Mouse (Mus musculus) large intestine, adult 2 months (tissue): ENCODE data around the gene Gm4305. TPM values are rescaled to one million over a fixed set of nuclear protein-coding genes. Genes with fewer than 3 reads are reported as not detected.
"Not testable (repeated sequence)": the region's sequence is repeated elsewhere in the genome, so short reads cannot be mapped to it uniquely, and the experiment has no call there.

ENCODE experiments used
- DNase-seq: peaks from one replicate; pipeline ENCODE4 v3.0.0-alpha.2; 2012; ENCODE audit warnings: low read depth, low spot score
- WGBS: fragments of 180-500 bp; shearing (Covaris S2); methylation state at CpG from one replicate; pipeline ENCODE4 v1.1.7; 2018; 5-methylcytosine and 5-hydroxymethylcytosine counted together
- polyA plus RNA-seq: library from polyadenylated mRNA; depleted of rRNA; stranded (reverse); fragments of >200 nt; gene quantifications from 2 replicates; pipeline ENCODE4 v1.2.3, GENCODE M21; 2012; rRNA removed

Gene Gm4305
- not detected in 2 replicates for polyA plus RNA-seq

DNA sequence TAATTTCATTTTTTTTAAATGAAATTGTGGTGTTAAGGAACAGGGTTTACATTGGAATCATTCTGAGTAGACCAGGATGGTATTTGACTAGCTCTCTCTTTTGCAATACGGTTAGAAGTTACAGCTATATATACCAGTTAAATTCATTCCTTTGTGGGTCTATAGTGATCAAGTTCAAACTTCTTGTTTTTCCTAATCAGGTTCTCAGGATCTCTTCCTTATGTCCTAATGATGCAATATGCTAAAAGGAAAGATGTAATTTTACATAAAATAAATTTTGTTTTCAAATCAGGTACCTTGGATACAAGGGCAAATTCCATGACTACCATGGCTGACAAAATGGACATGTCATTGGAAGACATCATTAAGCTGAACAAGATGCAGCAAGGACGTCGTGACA, at the start of gene Gm4305:
TSS of gene Gm4305 (plus strand) at position 301 of the 400 bp plus-strand sequence.
- no CpG with 5 or more reads among the region's 3 CpGs for WGBS
- DNase-seq: not testable (repeated sequence)

DNA sequence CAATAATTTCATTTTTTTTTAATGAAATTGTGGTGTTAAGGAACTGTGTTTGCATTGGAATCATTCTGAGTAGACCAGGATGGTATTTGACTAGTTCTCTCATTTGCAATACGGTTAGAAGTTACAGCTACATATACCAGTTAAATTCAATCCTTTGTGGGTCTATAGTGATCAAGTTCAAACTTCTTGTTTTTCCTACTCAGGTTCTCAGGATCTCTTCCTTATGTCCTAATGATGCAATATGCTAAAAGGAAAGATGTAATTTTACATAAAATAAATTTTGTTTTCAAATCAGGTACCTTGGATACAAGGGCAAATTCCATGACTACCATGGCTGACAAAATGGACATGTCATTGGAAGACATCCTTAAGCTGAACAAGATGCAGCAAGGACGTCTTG, 15.5 kb upstream of the Gm4305 start, which contains the start of gene Gm4301:
TSS of gene Gm4301 (plus strand) at position 301 of the 400 bp plus-strand sequence.
- WGBS: no CpG with 5 or more reads among the region's 2 CpGs

DNA sequence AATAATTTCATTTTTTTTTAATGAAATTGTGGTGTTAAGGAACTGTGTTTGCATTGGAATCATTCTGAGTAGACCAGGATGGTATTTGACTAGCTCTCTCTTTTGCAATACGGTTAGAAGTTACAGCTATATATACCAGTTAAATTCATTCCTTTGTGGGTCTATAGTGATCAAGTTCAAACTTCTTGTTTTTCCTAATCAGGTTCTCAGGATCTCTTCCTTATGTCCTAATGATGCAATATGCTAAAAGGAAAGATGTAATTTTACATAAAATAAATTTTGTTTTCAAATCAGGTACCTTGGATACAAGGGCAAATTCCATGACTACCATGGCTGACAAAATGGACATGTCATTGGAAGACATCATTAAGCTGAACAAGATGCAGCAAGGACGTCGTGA, 10.4 kb upstream of the Gm4305 start, which contains the start of gene Gm4302:
TSS of gene Gm4302 (plus strand) at position 301 of the 400 bp plus-strand sequence.
- not testable (repeated sequence) for DNase-seq
- no CpG with 5 or more reads among the region's 3 CpGs for WGBS

More for the DNA sequence above, 15.5 kb upstream of the Gm4305 start, which contains the start of gene Gm4301:
- DNase-seq: not testable (repeated sequence)

DNA sequence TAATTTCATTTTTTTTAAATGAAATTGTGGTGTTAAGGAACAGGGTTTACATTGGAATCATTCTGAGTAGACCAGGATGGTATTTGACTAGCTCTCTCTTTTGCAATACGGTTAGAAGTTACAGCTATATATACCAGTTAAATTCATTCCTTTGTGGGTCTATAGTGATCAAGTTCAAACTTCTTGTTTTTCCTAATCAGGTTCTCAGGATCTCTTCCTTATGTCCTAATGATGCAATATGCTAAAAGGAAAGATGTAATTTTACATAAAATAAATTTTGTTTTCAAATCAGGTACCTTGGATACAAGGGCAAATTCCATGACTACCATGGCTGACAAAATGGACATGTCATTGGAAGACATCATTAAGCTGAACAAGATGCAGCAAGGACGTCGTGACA, 5.2 kb upstream of the Gm4305 start, which contains the start of gene Gm4303:
TSS of gene Gm4303 (plus strand) at position 301 of the 400 bp plus-strand sequence.
- not testable (repeated sequence) for DNase-seq
- WGBS: no CpG with 5 or more reads among the region's 3 CpGs

DNA sequence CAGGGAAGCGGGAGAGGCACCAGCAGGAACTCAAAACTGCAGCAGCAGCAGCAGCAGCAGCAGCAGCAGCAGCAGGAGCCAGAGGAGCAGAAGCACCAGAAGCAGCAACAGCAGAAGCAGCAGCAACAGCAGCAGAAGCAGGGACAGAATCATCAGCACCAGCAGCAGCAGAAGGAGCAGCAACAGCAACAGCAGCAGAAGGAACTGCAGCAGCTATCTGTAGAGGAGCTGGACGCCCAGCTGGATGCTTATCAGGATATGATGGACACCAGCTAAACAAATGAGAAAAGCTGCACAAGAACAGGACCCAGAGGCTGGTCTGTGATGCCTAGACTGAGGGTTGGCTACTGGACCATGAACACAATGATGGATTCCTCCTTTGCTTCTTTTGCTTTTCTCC, 5.9 kb downstream of the Gm4305 start:
- 71% methylated on average over 1 of the region's 2 CpGs for WGBS
- not testable (repeated sequence) for DNase-seq

DNA sequence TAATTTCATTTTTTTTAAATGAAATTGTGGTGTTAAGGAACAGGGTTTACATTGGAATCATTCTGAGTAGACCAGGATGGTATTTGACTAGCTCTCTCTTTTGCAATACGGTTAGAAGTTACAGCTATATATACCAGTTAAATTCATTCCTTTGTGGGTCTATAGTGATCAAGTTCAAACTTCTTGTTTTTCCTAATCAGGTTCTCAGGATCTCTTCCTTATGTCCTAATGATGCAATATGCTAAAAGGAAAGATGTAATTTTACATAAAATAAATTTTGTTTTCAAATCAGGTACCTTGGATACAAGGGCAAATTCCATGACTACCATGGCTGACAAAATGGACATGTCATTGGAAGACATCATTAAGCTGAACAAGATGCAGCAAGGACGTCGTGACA, 10.1 kb downstream of the Gm4305 start, which contains the start of gene Gm4307:
TSS of gene Gm4307 (plus strand) at position 301 of the 400 bp plus-strand sequence.
- not testable (repeated sequence) for DNase-seq
- no CpG with 5 or more reads among the region's 3 CpGs for WGBS

DNA sequence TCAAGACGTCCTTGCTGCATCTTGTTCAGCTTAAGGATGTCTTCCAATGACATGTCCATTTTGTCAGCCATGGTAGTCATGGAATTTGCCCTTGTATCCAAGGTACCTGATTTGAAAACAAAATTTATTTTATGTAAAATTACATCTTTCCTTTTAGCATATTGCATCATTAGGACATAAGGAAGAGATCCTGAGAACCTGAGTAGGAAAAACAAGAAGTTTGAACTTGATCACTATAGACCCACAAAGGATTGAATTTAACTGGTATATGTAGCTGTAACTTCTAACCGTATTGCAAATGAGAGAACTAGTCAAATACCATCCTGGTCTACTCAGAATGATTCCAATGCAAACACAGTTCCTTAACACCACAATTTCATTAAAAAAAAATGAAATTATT, 31.6 kb downstream of the Gm4305 start, which contains the start of gene Gm4312:
TSS of gene Gm4312 (minus strand) at position 101 of the 400 bp plus-strand sequence.
- not testable (repeated sequence) for DNase-seq
- no CpG with 5 or more reads among the region's 2 CpGs for WGBS

Other genes starting within 250 kb of the Gm4305 start
- gene Gm4301, start 15.4 kb upstream of the Gm4305 start, polyA plus RNA-seq: not detected in 2 replicates
- gene Gm4302, start 10.3 kb upstream of the Gm4305 start, polyA plus RNA-seq: not detected in 2 replicates
- gene Gm4303, start 5.1 kb upstream of the Gm4305 start, polyA plus RNA-seq: not detected in 2 replicates
- not detected in 2 replicates for gene Gm4307, start 10.2 kb downstream of the Gm4305 start, polyA plus RNA-seq
- not detected in 2 replicates for gene Gm4312, start 31.5 kb downstream of the Gm4305 start, polyA plus RNA-seq
- 1.3 and 5.9 TPM in 2 replicates for gene Tmtc3, start 136.3 kb downstream of the Gm4305 start, polyA plus RNA-seq
- gene Cep290, start 136.5 kb downstream of the Gm4305 start, polyA plus RNA-seq: 0.20 and 0.27 TPM in 2 replicates
- 2.9 and 4.1 TPM in 2 replicates for gene 4930430F08Rik, start 239.3 kb downstream of the Gm4305 start, polyA plus RNA-seq
- not detected in 2 replicates for gene 1700017N19Rik, start 239.4 kb downstream of the Gm4305 start, polyA plus RNA-seq